Mouse (Mus musculus) brain, adult 2 months (tissue): ENCODE measurements around the gene Ptdss2.

Experiments
- DNase-seq: peaks from one replicate; pipeline ENCODE4 v3.0.0; 2011; ENCODE audit warnings: low read depth, low spot score

Gene Ptdss2

GRCm38 (mm10) chr7:141173323-141173850 lies 51.2 kb downstream of the Ptdss2 start:
- no peak for DNase-seq

- DNase-seq = no peak
Measured at GRCm38 (mm10) chr7:141175068-141175467, 52.9 kb downstream of the Ptdss2 start.

GRCm38 (mm10) chr7:141176173-141176572 lies 54.0 kb downstream of the Ptdss2 start:
- peak; percentile 95 for DNase-seq

- no peak for DNase-seq
Measured at GRCm38 (mm10) chr7:141188194-141188593, 66.0 kb downstream of the Ptdss2 start.

- no peak for DNase-seq
Measured at GRCm38 (mm10) chr7:141188733-141189132, 66.6 kb downstream of the Ptdss2 start.

GRCm38 (mm10) chr7:141190220-141190619 lies 68.0 kb downstream of the Ptdss2 start:
- DNase-seq = no peak

- DNase-seq = no peak
Measured at GRCm38 (mm10) chr7:141191036-141191435, 68.9 kb downstream of the Ptdss2 start.

GRCm38 (mm10) chr7:141191796-141192685 lies 69.9 kb downstream of the Ptdss2 start:
- no peak for DNase-seq

- peak; percentile 51 for DNase-seq
Measured at GRCm38 (mm10) chr7:141192776-141193347, 70.7 kb downstream of the Ptdss2 start.

- DNase-seq = peak; percentile 37
Measured at GRCm38 (mm10) chr7:141193348-141193856, 71.2 kb downstream of the Ptdss2 start.

GRCm38 (mm10) chr7:141193948-141194347 lies 71.8 kb downstream of the Ptdss2 start, which contains the start of the genes Hras and Lrrc56:
TSS of gene Hras (minus strand) at chr7:141194005.
TSS of gene Lrrc56 (plus strand) at chr7:141194157.
- peak; percentile 99 for DNase-seq

GRCm38 (mm10) chr7:141194409-141194808 lies 72.2 kb downstream of the Ptdss2 start:
- no peak for DNase-seq

- DNase-seq = peak; percentile 86
Measured at GRCm38 (mm10) chr7:141194830-141195229, 72.6 kb downstream of the Ptdss2 start.

- no peak for DNase-seq
Measured at GRCm38 (mm10) chr7:141195754-141196153, 73.6 kb downstream of the Ptdss2 start.

GRCm38 (mm10) chr7:141196619-141197282 lies 74.6 kb downstream of the Ptdss2 start:
- no peak for DNase-seq

GRCm38 (mm10) chr7:141198121-141198520 lies 75.9 kb downstream of the Ptdss2 start:
- no peak for DNase-seq

- no peak for DNase-seq
Measured at GRCm38 (mm10) chr7:141204546-141204945, 82.4 kb downstream of the Ptdss2 start.

- no peak for DNase-seq
Measured at GRCm38 (mm10) chr7:141205504-141205903, 83.3 kb downstream of the Ptdss2 start.

- no peak for DNase-seq
Measured at GRCm38 (mm10) chr7:141206182-141206937, 84.2 kb downstream of the Ptdss2 start.
